Mouse (Mus musculus) left cerebral cortex, adult 9 months (tissue): ENCODE results near the gene Acp1.
A peak's percentile ranks its signal among the peaks of the same experiment; 100 is the strongest.

Source experiments
- DNase-seq, 2 experiments: peaks; one replicate each; pipeline ENCODE4 v3.0.0; 2022; ENCODE audit warnings: low spot score in 2 of 2

Gene Acp1

DNA sequence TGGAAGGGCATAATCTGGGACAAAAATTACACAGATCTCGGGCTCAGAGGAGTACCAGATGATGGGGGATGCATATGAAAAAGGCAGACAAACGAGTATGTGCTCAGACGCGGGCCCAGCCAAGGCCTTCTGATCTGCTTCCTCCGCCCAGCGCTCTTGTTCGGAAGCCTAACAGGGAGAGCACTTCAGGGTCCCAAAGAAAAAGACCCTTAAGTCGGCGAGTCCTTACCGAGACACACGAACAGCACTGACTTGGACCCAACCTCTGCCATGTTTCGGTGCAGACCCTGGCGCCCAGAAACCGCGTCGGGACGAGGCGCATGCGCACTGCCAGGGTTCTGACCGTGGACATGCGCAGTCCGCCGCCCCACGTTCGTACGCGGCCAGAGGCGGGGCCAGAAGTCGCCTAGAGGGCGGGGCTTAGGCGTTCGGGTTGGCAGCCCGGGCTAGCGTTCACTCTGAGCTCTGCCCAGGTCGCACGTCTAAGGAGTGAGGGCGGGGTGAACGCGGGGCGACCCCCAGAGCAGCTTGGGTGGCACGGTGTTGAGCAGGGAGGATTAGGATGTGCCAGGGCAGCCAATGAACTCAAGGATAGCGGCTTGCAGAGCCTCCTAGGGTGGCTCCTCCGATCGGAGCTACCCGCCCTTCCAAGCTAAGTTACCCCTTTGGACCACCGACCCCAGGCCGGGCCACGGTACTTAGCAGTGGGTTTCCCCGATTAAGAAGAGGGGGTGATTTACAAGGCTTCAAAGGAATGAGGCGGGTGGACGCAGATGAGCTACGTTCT, at the start of gene Acp1, which contains the start of gene Sh3yl1:
Gene Acp1 (minus strand): TSS at position 329 of the 787 bp plus-strand sequence.
Gene Sh3yl1 (plus strand): TSS at position 408 of the 787 bp plus-strand sequence.
- peak; percentile 87 to 95 for DNase-seq

DNA sequence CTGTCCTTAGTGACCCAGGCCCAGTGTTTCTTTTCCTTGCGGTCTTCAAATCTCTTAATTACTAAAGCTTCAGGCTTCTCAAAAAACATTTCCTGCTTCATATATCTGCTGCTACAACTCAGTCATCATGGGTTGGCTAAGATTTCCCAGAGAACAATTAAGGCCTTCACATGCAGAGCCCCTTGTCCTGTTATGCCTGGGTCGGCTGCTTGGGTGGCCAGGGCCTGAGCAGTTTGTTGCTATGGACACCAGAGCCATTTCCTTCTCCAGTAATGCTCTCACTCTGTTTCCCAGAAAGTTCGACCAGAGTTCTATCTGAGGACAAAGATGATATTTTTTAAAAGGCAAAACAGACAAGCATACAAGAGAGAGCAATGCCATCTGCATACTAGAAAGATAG, 32.8 kb upstream of the Acp1 start:
- DNase-seq: no peak

DNA sequence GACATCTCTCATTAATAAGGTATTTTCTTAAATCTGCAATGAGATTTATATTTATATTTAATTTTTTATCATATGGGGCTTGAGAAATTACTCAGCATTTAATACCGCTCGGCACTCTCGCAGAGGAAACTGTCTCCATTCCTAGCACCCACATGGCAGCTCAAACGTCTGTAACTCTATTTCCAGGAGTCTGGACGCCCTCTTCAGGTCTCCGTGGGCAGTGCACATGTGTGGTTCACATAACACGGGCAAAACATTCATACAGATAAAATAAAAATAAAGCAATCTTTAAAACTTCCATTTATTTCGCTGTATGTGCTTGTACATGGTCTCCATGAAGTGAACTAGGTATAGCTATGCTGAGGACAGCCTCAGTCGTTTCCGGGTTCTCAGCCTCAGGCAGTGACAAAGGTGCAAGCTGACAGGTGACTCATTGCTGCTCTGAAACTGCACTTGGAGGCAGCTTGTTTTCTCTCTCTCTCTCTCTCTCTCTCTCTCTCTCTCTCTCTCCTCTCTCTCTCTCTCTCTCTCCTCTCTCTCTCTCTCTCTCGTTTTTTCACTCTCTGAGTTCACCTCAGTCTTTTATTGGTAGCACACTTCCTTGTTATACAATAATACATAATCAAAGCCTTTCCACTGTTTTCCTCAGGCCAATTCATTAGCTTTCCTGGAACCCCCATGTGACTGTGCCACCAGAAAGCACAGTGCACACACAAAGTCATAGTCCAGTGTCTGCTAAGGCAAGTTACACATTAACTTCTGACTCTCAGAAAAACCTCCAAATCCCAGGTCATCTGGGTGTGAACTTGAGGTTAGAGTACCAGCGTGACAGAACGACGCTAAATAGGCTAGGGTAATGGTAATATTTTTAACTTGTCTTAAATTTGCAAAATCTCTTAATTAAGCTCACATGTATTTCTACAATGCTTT, 31.9 kb upstream of the Acp1 start:
- DNase-seq: no peak

DNA sequence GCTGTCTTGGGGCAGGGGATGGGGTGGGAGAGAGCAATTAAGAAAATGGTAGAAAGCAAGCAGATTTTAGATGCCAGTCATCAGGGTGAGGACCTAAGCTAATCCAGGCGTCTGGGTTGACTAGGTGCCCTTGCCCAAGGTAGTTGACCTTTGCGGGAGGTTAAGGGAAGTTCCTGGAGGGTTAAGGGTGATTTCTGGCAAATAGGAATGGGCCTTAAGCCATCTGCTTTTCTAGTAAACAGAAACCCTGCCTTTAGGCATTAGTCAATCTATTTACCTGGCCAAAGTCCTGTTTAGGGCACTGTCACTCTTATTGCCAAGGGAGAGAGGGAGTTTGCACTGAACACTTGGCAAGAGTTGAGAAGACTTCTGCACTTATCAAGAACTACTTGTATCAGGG, 25.5 kb upstream of the Acp1 start:
- DNase-seq: no peak

DNA sequence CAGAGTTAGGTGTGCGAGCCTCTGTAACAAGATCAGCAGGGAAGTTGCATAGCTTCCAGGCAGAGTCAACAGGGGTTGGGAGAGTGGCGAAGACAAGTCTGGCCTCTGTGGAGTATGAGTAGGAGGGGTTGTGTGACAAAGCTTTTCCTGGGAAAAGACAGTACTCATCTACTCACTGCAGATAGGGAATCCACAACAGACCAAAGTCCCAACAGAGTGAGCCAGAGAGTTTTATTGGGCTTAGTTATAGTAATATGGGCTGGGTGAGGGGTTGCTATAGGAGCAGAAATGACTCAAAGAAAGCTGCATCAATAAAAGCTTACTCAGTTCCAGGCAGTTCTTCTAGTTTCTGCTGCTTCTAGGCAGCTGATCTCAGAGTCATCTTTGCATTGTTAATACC, 21.9 kb upstream of the Acp1 start:
- no peak for DNase-seq

DNA sequence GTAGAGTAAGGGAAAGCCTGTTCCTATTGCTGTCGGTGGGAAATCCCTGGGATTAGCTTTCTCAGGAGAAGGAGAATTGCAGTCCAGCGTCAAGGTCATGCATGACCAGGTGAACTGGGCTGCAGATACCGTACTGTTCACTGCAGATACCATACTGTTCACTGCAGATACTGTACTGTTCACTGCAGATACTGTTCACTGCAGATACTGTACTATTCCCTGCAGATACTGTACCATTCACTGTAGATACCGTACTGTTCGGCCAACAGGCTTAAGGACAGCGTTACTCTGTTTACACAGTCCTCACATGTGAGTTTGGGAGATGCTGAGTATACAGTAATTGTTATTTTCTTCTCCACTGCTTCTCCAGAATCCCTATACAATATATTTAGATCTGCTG, 16.8 kb upstream of the Acp1 start:
- no peak for DNase-seq

DNA sequence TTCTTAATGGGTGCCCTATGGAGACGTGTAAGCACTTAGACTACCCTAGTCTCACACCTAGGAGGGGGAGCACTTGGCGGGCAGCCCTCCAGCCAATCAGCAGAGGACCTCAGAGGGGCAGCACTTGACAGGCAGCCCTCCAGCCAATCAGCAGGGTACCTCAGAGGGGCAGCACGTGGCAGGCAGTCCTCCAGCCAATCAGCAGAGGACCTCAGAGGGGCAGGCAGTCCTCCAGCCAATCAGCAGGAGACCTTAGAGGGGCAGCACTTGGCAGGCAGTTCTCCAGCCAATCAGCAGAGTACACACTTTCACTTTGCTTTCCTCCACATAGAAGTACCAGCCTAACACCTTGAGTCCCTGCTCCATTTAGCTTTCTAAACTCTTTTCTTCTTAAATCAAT, 11.0 kb upstream of the Acp1 start:
- DNase-seq: no peak

DNA sequence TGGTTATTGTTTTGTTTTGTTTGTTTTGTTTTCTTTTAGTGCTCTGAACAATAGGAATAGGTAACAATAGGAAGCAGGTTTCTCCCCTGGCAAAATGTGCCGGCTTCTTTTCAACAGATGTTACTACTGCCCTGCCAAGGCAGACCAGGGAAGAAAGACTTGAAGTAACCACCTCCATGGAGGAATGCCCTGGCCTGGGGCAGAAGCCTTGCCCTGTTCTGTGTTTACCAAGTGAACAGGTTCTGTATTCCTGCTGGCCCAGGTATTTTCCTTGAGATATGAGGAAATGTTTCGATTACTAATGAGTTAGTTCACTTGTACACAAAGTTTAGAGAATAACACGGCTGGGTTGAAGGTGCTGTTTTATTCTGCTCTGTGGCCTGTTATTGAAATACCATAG, 1.5 kb upstream of the Acp1 start:
- DNase-seq: no peak

DNA sequence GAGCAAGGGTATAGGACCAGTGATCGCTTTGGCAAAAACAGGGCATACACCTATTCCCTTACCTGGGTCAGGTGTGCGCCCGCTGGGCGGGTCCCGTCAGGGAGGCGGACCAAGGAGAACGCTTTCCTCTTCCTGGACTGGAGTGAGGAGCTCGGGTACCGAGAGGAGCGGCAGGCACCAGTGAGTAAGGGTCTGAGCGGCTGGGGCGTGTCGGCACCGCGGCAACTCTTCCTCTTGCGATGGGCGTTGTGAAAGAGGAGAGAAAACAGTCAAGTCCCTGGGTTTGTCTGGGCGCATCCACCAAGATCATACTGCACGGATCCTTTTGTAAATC, 626 bp upstream of the Acp1 start:
- DNase-seq: peak; percentile 19 to 34

DNA sequence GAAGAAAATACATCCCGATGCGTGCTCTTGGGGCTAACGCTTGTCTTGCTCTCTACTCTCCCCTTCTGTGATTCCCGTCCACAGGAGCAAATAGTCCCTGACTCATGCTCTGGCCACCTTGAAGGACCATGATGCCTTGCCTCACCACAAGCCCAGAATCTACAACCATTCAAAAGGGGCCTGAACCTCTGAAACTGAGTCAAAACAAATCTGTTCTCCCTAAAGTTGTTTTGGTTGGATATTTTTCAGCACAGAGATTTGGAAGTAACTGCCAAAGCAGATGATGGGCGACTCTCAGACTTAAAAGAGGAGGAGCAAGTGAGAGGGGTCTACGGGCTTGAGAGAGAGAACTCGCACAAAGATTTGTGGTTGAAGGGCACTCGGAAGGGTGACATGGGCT, 529 bp downstream of the Acp1 start:
- DNase-seq: no peak

DNA sequence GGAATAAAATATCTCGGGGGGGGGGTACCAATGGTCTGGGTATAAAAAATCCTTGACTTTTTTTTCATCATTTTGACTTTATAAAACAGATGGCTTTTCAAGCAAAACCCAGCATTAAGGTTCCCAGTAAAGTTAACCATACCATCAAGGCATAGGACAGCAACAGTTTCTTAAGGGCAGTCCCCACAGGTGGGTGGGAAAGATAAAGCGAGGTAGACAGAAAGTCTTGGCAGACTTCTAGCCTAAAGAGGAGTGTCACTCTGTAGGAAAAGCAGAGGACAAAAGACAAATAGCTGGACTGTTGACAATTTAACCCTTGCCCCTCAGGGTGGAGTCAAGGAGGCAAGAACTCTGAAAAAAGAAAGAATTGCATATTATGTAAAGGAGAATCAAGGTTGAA, 1.5 kb downstream of the Acp1 start:
- DNase-seq: no peak

DNA sequence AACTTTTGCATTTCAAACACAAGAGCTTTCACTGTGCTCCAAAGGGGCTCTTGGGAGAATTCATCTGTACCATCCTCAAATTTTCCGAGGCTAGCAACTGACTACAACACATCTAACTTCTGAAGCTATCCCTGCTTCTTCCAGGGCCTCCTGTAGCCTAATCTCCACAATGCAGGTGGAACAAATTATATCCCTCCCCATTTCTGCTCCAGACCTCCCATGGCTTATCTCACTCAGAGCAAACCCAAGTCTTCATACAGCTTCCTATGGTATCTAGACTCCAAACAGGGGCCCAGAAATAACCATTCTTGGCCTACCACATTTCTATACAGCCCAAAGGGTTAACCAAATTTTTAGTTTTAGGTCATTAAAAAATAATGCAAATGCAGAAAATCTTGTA, 2.7 kb downstream of the Acp1 start:
- no peak for DNase-seq

DNA sequence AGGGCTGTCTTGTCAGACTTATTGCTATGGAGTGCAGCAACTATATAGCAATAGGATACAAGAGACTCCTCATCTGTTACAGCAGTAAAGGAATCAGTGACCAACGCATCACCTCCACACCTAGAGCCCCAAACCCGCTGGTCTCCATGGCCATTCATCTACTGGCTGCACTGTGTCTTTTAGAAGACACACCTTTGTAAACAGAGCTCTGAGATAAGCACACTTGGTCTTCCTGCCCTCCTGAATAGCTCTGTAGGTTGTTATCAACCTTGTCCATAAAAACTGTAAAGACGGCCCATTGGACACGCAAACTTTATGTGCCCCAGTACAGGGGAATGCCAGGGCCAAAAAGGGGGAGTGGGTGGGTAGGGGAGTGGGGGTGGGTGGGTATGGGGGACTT, 14.3 kb downstream of the Acp1 start:
- no peak for DNase-seq

DNA sequence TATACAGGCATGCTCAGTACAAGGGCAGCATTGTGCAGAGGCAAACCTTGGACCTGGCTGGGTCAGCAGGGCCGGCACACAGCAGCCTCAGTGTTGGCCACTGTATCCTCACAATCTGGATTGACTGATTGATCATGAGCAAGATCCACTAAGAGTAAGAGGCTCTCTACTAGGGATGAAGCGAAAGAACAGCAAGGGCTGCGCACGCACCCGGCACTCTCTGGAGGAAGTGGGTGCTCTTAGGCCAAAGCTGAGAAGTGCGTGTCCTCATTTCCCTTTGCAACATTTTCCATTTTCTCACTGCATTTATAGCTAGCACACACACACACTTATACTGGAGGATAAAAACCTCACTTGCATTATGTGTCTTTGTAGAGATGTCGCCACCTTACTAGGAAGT, 20.0 kb downstream of the Acp1 start:
- no peak for DNase-seq

DNA sequence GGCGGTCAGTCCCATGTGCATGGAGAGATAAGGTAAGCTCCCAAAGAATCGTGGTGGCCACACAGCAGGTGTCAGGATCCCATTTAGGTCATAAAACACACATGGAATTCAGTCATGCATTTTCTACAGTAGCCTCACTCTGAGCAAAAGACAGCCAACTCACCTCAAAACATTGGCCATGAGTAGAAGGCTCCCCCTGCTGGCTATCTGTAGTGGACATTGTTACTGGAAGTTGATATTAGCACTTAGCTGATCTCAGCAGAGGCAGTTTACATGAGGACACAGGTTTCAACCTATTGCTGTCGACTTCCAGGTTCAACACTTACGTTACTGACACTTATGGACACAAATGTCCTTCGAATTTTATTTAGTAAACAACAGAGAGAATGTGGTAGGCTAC, 21.3 kb downstream of the Acp1 start:
- DNase-seq: peak in 1 of 2 experiments; percentile 75

DNA sequence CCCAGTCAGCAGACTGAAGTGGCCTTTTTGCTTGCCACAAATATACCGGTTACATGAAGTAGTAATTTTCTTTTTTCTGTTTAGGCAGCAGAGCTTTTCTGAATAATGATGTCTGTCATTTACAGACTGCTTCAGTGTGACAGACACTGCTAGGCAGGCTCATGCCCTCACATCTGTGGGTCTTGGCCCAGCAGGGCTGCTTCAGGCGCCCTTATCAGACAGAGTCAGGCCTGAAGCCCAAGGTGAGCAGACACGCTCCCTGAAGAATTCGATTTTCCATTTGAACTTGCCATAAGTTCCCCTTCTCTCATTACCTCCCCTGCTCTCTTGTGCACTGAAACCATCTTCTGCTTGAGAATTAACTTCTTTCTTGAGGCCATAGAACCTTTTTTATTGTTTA, 23.4 kb downstream of the Acp1 start:
- no peak for DNase-seq

DNA sequence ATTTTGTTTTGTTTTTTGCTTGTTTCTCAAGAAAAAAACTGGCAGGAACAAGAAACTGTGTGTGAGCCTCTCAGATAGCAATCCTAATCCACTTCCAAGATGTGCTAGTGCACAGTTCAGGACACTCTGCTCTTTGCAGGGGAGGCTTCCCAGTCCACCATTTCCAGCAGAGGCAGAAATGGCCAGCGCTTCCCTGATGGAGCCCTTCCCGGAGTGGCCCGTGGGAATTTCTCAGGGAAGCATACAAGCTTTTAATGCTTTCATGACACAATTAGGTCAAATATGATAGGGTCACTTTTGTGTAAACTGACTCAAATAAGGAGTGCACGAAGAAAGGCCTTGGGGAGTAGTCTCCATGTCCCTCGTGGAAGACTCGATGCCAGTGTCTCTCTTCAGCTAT, 25.5 kb downstream of the Acp1 start:
- no peak for DNase-seq

DNA sequence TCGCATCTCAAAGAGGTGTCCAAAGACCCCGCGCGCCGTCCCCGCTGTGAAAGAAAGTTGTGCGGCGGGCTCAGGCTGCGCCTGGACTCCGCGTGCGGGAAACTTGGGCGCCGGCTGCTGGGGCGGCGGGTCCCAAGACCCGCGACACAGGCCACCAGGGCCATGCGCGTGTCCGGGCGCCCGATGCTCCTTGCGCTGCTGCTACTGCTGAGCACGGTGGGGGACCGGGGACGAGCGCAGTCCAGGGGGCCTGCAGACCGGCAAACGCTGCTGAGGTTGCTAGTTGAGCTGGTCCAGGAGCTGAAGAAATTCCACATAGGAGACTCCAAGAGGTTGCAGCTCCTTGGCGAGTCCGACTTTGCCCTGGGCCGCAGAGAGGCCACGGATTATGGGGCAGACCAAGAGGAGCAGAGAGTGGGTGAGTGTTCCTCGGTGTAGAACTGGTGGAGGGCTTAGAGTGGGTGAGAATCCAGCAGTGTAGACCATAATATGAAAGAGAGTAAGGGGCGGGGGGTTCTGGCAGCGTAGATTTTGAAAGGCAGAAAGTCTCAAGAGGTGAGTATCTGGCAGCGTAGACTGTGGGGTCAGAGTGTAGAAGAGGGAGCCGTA, 26.7 kb downstream of the Acp1 start:
- DNase-seq: no peak

DNA sequence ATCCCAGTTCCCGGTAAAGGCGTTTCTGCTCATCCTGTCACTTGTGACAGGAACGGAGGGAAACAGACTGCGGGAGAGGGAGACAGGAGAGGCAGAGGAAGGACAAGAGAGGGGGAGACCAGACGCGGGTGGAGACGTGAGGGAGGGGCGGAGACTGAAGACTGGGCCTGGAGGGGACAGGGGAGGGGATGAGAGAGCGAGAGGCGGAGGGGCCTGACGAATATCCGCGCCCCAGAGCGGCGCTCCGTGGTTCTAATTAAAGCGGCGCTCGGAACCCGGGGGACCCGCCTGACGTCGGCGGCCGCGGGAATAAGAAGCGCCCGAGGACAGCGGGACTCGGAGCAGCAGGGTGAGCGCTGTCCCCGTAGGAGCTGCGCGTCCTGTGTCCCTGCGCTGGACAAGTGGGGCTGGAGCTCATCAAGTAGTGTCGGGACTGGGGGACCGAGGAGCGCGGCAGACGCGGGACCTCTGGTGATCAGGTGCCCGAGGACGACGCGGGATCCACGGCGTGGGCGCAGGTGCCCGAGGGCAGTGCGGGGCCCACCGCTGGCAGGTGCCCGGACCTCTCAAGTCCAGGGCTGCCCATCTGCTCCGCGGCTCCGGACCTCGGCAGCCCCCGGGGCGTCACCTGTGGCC, 27.3 kb downstream of the Acp1 start, which contains the start of gene Alkal2:
Gene Alkal2 (plus strand): TSS at position 337 of the 636 bp plus-strand sequence.
- DNase-seq: no peak

DNA sequence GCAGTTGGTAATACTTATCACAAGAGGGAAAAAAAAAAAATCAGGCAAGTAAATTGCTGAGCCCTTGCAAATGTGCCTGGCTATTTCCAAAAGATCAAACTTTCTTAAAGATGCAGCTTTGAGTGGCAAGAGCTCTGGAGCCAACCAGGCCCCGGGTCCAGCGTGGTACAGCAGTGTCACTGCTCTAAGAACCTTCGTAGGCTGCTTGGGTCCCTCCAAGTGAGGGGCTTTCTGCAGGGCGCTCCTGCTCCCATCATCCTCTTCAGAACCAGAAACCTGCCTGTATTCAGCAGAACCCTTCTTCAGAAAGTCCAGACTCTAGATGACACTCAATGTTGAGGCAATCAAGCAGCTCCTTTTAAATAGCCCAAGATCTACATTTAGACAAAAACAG, 27.8 kb downstream of the Acp1 start:
- no peak for DNase-seq

DNA sequence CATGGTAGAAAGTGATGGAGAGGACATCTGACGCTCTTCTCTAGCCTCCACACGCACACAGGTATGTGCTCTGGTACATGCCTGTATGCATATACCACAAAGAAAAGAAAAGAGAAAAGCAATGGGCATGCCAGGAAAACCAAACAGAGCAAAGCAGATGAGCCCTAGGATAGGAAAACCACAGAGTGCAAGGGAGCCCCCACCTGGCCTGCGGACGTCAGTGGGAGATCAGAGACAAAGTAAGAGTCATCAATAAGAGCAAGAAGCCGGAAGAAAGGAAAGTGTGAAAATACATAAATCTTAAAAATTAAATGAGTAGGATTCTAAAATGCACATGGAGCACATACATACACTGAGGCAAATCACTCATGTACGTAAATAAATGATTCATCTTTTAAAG, 31.9 kb downstream of the Acp1 start:
- no peak for DNase-seq

DNA sequence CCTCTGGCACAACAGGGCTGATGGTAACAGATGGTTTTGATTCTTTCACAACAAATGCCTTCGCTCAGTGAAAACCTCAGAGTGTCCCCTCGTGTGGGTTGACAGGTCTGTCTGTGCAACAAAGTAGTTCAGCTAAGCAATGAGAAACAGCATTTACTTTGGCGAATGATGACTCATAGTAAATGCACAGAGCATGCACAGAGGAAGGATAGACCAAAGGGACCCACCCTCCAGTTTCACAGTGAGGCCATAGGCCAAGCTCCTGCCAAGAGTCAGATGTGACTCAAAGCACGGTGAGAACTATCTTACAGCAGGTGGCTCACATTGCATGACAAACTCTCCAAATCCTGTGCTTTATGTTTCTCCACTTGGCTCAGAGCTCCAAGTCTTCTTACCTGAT, 45.6 kb downstream of the Acp1 start:
- no peak for DNase-seq
